Mouse (Mus musculus): ENCODE data around the gene Zfp169. TPM values are rescaled to one million over a fixed set of nuclear protein-coding genes. Genes with fewer than 3 reads are reported as not detected.

Zfp169 gene
- polyA plus RNA-seq, 1 experiment from 2014 or later: 2.1 TPM

GRCm38 (mm10) chr13:48448119-48448518 lies 65.1 kb downstream of the Zfp169 start:
- Histone ChIP-seq H3K27me3 (no peaks in the 10 kb centered on the region), H3K36me3 (no peaks in the 10 kb centered on the region), H3K27ac (no peak overlapping the region), H3K9me3 (replicated peaks) (no peaks in the 10 kb centered on the region), H3K4me2 (no peak overlapping the region), H3K4me3 (no peak overlapping the region), H3K9ac (no peak overlapping the region), H3K4me1 (replicated peaks) (peaks cover 13% of the 10 kb centered on the region)
- ATAC-seq (replicated peaks; ENCODE audit: insufficient number of reproducible peaks, insufficient read depth, low FRiP score, low read depth): no peak
- 32% methylated on average over 4 of the region's 4 CpGs for WGBS

GRCm38 (mm10) chr13:48443996-48444395 lies 69.3 kb downstream of the Zfp169 start:
- no peaks in the 10 kb centered on the region for H3K36me3 ChIP-seq
- H3K4me1 ChIP-seq (replicated peaks): peaks cover 13% of the 10 kb centered on the region
- H3K9me3 ChIP-seq (replicated peaks): no peaks in the 10 kb centered on the region
- H3K27ac ChIP-seq: no peak overlapping the region
- no peaks in the 10 kb centered on the region for H3K27me3 ChIP-seq
- no peak overlapping the region for H3K4me2 ChIP-seq
- H3K4me3 ChIP-seq: no peak overlapping the region
- WGBS: 25% methylated on average over 8 of the region's 8 CpGs
- ATAC-seq (replicated peaks; ENCODE audit: insufficient number of reproducible peaks, insufficient read depth, low FRiP score, low read depth): no peak
- H3K9ac ChIP-seq: no peak overlapping the region

- no peaks in the 10 kb centered on the region for H3K4me1 ChIP-seq (replicated peaks)
- H3K27ac ChIP-seq: no peak overlapping the region
- H3K4me3 ChIP-seq: no peak overlapping the region
- H3K9me3 ChIP-seq (replicated peaks): no peaks in the 10 kb centered on the region
- no peaks in the 10 kb centered on the region for H3K36me3 ChIP-seq
- WGBS: 72% methylated on average over 5 of the region's 5 CpGs
- H3K27me3 ChIP-seq: 0 out of 2 replicates have a peak, but pooled peaks cover 3% of the 10 kb centered on the region
- H3K9ac ChIP-seq: no peak overlapping the region
- ATAC-seq (replicated peaks; ENCODE audit: insufficient number of reproducible peaks, insufficient read depth, low FRiP score, low read depth): no peak
- no peak overlapping the region for H3K4me2 ChIP-seq
These were observed 74.9 kb downstream of the Zfp169 start for GRCm38 (mm10) chr13:48438321-48438720.

MicroRNAs encoded within 50 kb of the gene (microRNA counts, 519-probe panel; counts per million panel counts)
- 4,699 counts per million, percentile 98 among the panel's probes with 10 or more counts for microRNA mmu-let-7a
- 4,859 counts per million, percentile 99 among the panel's probes with 10 or more counts for microRNA mmu-let-7d
- 4,262 counts per million, percentile 94 among the panel's probes with 10 or more counts for microRNA mmu-let-7f

Small RNA genes within 50 kb of the gene (microRNA-seq; reads per million reads assigned to microRNA genes)
- gene Gm24111 (not detected), gene Mirlet7a-1 (204 reads per million, percentile 60 among the genes with 10 or more reads in this experiment), gene Mirlet7d (21,314 reads per million, percentile 97 among the genes with 10 or more reads in this experiment), gene Mirlet7f-1 (not detected)

Other genes starting within 250 kb of the Zfp169 start
- 0.49 and 0.61 TPM in 2 replicates for gene A830005F24Rik, start 119 bp upstream of the Zfp169 start, polyA plus RNA-seq (2015; fragmentation: Nextera tagmentation; extraction: Ambion mirVana)
- 4.6 and 7.4 TPM in 2 replicates for gene Ptpdc1, start 112.2 kb upstream of the Zfp169 start, polyA plus RNA-seq (2015; fragmentation: Nextera tagmentation; extraction: Ambion mirVana)
- 0.20 and 0.48 TPM in 2 replicates for gene Barx1, start 149.5 kb upstream of the Zfp169 start, polyA plus RNA-seq (2015; fragmentation: Nextera tagmentation; extraction: Ambion mirVana)

Data from heart, embryonic 15.5 days (tissue).